Mouse (Mus musculus): ENCODE measurements at regions not wholly inside any gene's neighbourhood (a gene's known extent, or its start where the extent isn't known, plus 50 kb on each side); places are given as distances from the start of the nearest gene placed in this dataset.

- no peak for TF ChIP-seq CTCF (IDR thresholded peaks at IDR 0.05; ENCODE audit: borderline replicate concordance, insufficient read depth, low read depth, low read length)
- no peak for TF ChIP-seq POLR2A (IDR thresholded peaks at IDR 0.05; ENCODE audit: borderline replicate concordance, insufficient read depth, low read length)
Measured at GRCm38 (mm10) chr9:91798171-91798836, 394.4 kb upstream of the Plscr5 start.
